Mouse (Mus musculus) lung, embryonic 14.5 days (tissue): Measurements from ENCODE around the gene Crtc1. TPM values are rescaled to one million over a fixed set of nuclear protein-coding genes. Genes with fewer than 3 reads are reported as not detected.
A peak's percentile ranks its signal among the peaks of the same experiment; 100 is the strongest.

ENCODE experiments used
- ATAC-seq: fragments of 200-750 bp; cut with Nextera tagmentation; 2 replicates; pipeline ENCODE4 v1.8.0; 2017; ENCODE audit warnings: mild to moderate bottlenecking, moderate TSS enrichment, moderate library complexity; ENCODE audit not compliant: insufficient read depth
- DNase-seq: peaks from one replicate; pipeline ENCODE4 v3.0.0-alpha.2; 2015
- H3K27ac ChIP-seq: fragments of 300-500 bp; sonication (generic); 2 replicates; pipeline ENCODE4 v1.5.1; 2014; ENCODE audit warnings: low read depth, mild to moderate bottlenecking, moderate library complexity
- H3K27me3 ChIP-seq: fragments of 300-500 bp; sonication (generic); 2 replicates; pipeline ENCODE4 v1.6.1; 2014; ENCODE audit warnings: low read length, control low read depth; ENCODE audit not compliant: insufficient read depth
- H3K36me3 ChIP-seq: fragments of 300-500 bp; sonication (generic); 2 replicates; pipeline ENCODE4 v1.6.1; 2014; ENCODE audit warnings: control low read depth; ENCODE audit not compliant: insufficient read depth
- H3K4me1 ChIP-seq: fragments of 300-500 bp; sonication (generic); 2 replicates; pipeline ENCODE4 v1.6.1; 2014; ENCODE audit warnings: antibody characterized with exemption, control low read depth; ENCODE audit not compliant: insufficient read depth
- H3K4me2 ChIP-seq: fragments of 300-500 bp; sonication (generic); 2 replicates; pipeline ENCODE4 v1.6.1; 2014; ENCODE audit warnings: mild to moderate bottlenecking
- H3K4me3 ChIP-seq: fragments of 300-500 bp; sonication (generic); 2 replicates; pipeline ENCODE4 v1.5.1; 2014; ENCODE audit warnings: low read depth, low read length
- H3K9ac ChIP-seq: fragments of 300-500 bp; sonication (generic); 2 replicates; pipeline ENCODE4 v1.6.1; 2014
- H3K9me3 ChIP-seq: fragments of 300-500 bp; sonication (generic); 2 replicates; pipeline ENCODE4 v1.6.1; 2016; ENCODE audit warnings: low read depth, low read length, control low read depth
- CTCF ChIP-seq: IDR thresholded peaks from 2 replicates; pipeline ENCODE4 v1.5.1; 2016; ENCODE audit warnings: antibody characterized with exemption, low read depth
- WGBS: fragments of 180-500 bp; shearing (Covaris S2); extraction: QIAGEN DNeasy Blood & Tissue Kit; methylation state at CpG from one replicate; pipeline ENCODE4 v1.1.7; 2014; 5-methylcytosine and 5-hydroxymethylcytosine counted together
- polyA plus RNA-seq: library from polyadenylated mRNA; unstranded; fragments of >200 nt; fragmentation: Nextera tagmentation; extraction: Ambion mirVana; gene quantifications from 2 replicates; pipeline ENCODE4 v1.2.1, GENCODE M21; 2014

Gene Crtc1
- polyA plus RNA-seq, 1 experiment from 2014 or later: 21.8 TPM

- no peak for DNase-seq
- Histone ChIP-seq H3K4me1 (no peaks in the 10 kb centered on the region), H3K9ac (no peak overlapping the region), H3K9me3 (no peaks in the 10 kb centered on the region), H3K27me3 (no peaks in the 10 kb centered on the region), H3K4me3 (no peak overlapping the region), H3K4me2 (no peak overlapping the region), H3K36me3 (no peaks in the 10 kb centered on the region), H3K27ac (no peak overlapping the region)
- no peak for ATAC-seq
- 88% methylated on average over 6 of the region's 6 CpGs for WGBS
- TF ChIP-seq CTCF: no peak
Observed at GRCm38 (mm10) chr8:70457882-70458281, 18.5 kb upstream of the Crtc1 start.

- no peak overlapping the region for H3K4me2 ChIP-seq
- DNase-seq: no peak
- no peak overlapping the region for H3K4me3 ChIP-seq
- peaks cover 8% of the 10 kb centered on the region for H3K36me3 ChIP-seq
- TF ChIP-seq CTCF: no peak
- ATAC-seq: no peak
- WGBS: 92% methylated on average over 1 of the region's 1 CpGs
- H3K9me3 ChIP-seq: no peaks in the 10 kb centered on the region
- H3K27me3 ChIP-seq: no peaks in the 10 kb centered on the region
- no peaks in the 10 kb centered on the region for H3K4me1 ChIP-seq
- H3K27ac ChIP-seq: no peak overlapping the region
- H3K9ac ChIP-seq: no peak overlapping the region
Observed at GRCm38 (mm10) chr8:70456996-70457395, 17.6 kb upstream of the Crtc1 start.

GRCm38 (mm10) chr8:70453852-70454251 is 14.5 kb upstream of the Crtc1 start:
- no peak for TF ChIP-seq CTCF
- no peak for ATAC-seq
- no peak for DNase-seq
- Histone ChIP-seq H3K4me3 (no peak overlapping the region), H3K4me1 (no peaks in the 10 kb centered on the region), H3K36me3 (peaks cover 35% of the 10 kb centered on the region), H3K9ac (no peak overlapping the region), H3K4me2 (no peak overlapping the region), H3K27ac (peak overlapping the region; percentile 50; the same call in 1 of the 2 replicates), H3K27me3 (no peaks in the 10 kb centered on the region), H3K9me3 (no peaks in the 10 kb centered on the region)
- WGBS: 85% methylated on average over 5 of the region's 5 CpGs

GRCm38 (mm10) chr8:70452196-70452966 is 13.0 kb upstream of the Crtc1 start:
- peaks cover 35% of the 10 kb centered on the region for H3K36me3 ChIP-seq
- H3K9me3 ChIP-seq: no peaks in the 10 kb centered on the region
- H3K4me2 ChIP-seq: no peak overlapping the region
- H3K27me3 ChIP-seq: no peaks in the 10 kb centered on the region
- ATAC-seq (no peak), DNase-seq (no peak)
- 54% methylated on average over 52 of the region's 52 CpGs for WGBS
- no peak overlapping the region for H3K9ac ChIP-seq
- H3K27ac ChIP-seq: no peak overlapping the region
- no peak overlapping the region for H3K4me3 ChIP-seq
- TF ChIP-seq CTCF: peak; percentile 25; the same call in 1 of the 2 replicates
- H3K4me1 ChIP-seq: no peaks in the 10 kb centered on the region

GRCm38 (mm10) chr8:70447639-70448420 is 8.5 kb upstream of the Crtc1 start:
- DNase-seq (peak; percentile 52), ATAC-seq (0 out of 2 replicates have a peak, but pooled peaks have one; percentile 20)
- H3K4me1 ChIP-seq: no peaks in the 10 kb centered on the region
- peak overlapping the region; percentile 37; the same call in 1 of the 2 replicates for H3K27ac ChIP-seq
- peak; percentile 26; the same call in 1 of the 2 replicates for TF ChIP-seq CTCF
- no peaks in the 10 kb centered on the region for H3K9me3 ChIP-seq
- peaks cover 35% of the 10 kb centered on the region for H3K36me3 ChIP-seq
- H3K27me3 ChIP-seq: no peaks in the 10 kb centered on the region
- 55% methylated on average over 19 of the region's 19 CpGs for WGBS
- H3K4me2 ChIP-seq: no peak overlapping the region
- no peak overlapping the region for H3K4me3 ChIP-seq
- H3K9ac ChIP-seq: no peak overlapping the region

GRCm38 (mm10) chr8:70445988-70446387 is 6.6 kb upstream of the Crtc1 start:
- Histone ChIP-seq H3K4me1 (no peaks in the 10 kb centered on the region), H3K9ac (no peak overlapping the region), H3K4me3 (no peak overlapping the region), H3K9me3 (no peaks in the 10 kb centered on the region), H3K36me3 (peaks cover 17% of the 10 kb centered on the region), H3K4me2 (no peak overlapping the region), H3K27ac (no peak overlapping the region), H3K27me3 (no peaks in the 10 kb centered on the region)
- 84% methylated on average over 1 of the region's 1 CpGs for WGBS
- no peak for DNase-seq
- no peak for TF ChIP-seq CTCF
- no peak for ATAC-seq

GRCm38 (mm10) chr8:70443326-70443725 is 3.9 kb upstream of the Crtc1 start:
- H3K27me3 ChIP-seq: no peaks in the 10 kb centered on the region
- ATAC-seq (no peak), DNase-seq (no peak)
- peaks cover 3% of the 10 kb centered on the region for H3K4me1 ChIP-seq
- no peaks in the 10 kb centered on the region for H3K9me3 ChIP-seq
- no peak for TF ChIP-seq CTCF
- no peak overlapping the region for H3K9ac ChIP-seq
- 70% methylated on average over 4 of the region's 4 CpGs for WGBS
- H3K36me3 ChIP-seq: no peaks in the 10 kb centered on the region; the same call in 1 of the 2 replicates
- no peak overlapping the region for H3K4me3 ChIP-seq
- no peak overlapping the region for H3K4me2 ChIP-seq
- no peak overlapping the region for H3K27ac ChIP-seq
